Mouse (Mus musculus): ENCODE measurements around the gene Erbin. TPM values are rescaled to one million over a fixed set of nuclear protein-coding genes. Genes with fewer than 3 reads are reported as not detected.

The Erbin gene
- total RNA-seq (2021): 10 to 100 TPM; 60.3 to 61.9 TPM
- long read RNA-seq, experiment 1, full-length matches to known transcripts: 19 of 30 reads
- long read RNA-seq, experiment 1, partial matches to known transcripts: 8 of 30 reads
- long read RNA-seq, experiment 1, other reads (novel, unspliced or antisense): 3 of 30 reads
- long read RNA-seq, experiment 2, full-length matches to known transcripts: 16 of 25 reads
- long read RNA-seq, experiment 2, partial matches to known transcripts: 5 of 25 reads
- long read RNA-seq, experiment 2, other reads (novel, unspliced or antisense): 4 of 25 reads

- DNase-seq: peak; percentile 81
Observed at GRCm38 (mm10) chr13:103920261-103920932, at the start of gene Erbin. Erbin (minus strand) TSS chr13:103920514.

- no peak for DNase-seq
Observed at GRCm38 (mm10) chr13:103969912-103970311, 49.6 kb upstream of the Erbin start.

- DNase-seq: no peak
Observed at GRCm38 (mm10) chr13:103967987-103968386, 47.7 kb upstream of the Erbin start.

- DNase-seq: no peak
Observed at GRCm38 (mm10) chr13:103966696-103967215, 46.4 kb upstream of the Erbin start.

- DNase-seq: no peak
Observed at GRCm38 (mm10) chr13:103965187-103965586, 44.9 kb upstream of the Erbin start.

GRCm38 (mm10) chr13:103963094-103963493 lies 42.8 kb upstream of the Erbin start:
- DNase-seq: no peak

- no peak for DNase-seq
Observed at GRCm38 (mm10) chr13:103959841-103960240, 39.5 kb upstream of the Erbin start.

GRCm38 (mm10) chr13:103958607-103959123 lies 38.4 kb upstream of the Erbin start:
- DNase-seq: no peak

GRCm38 (mm10) chr13:103957175-103957940 lies 37.0 kb upstream of the Erbin start:
- DNase-seq: no peak

GRCm38 (mm10) chr13:103955652-103956051 lies 35.3 kb upstream of the Erbin start:
- no peak for DNase-seq

GRCm38 (mm10) chr13:103951393-103951792 lies 31.1 kb upstream of the Erbin start:
- no peak for DNase-seq

- DNase-seq: no peak
Observed at GRCm38 (mm10) chr13:103940796-103941195, 20.5 kb upstream of the Erbin start.

- peak; percentile 30 for DNase-seq
Observed at GRCm38 (mm10) chr13:103924586-103924985, 4.3 kb upstream of the Erbin start.

GRCm38 (mm10) chr13:103923402-103924065 lies 3.2 kb upstream of the Erbin start:
- DNase-seq: no peak

GRCm38 (mm10) chr13:103921831-103922380 lies 1.6 kb upstream of the Erbin start:
- DNase-seq: no peak

GRCm38 (mm10) chr13:103920933-103921830 lies 868 bp upstream of the Erbin start:
- DNase-seq: peak; percentile 87

- no peak for DNase-seq
Observed at GRCm38 (mm10) chr13:103919956-103920260, 406 bp downstream of the Erbin start.

GRCm38 (mm10) chr13:103919234-103919955 lies 919 bp downstream of the Erbin start:
- peak; percentile 25 for DNase-seq

- no peak for DNase-seq
Observed at GRCm38 (mm10) chr13:103918432-103918831, 1.9 kb downstream of the Erbin start.

- no peak for DNase-seq
Observed at GRCm38 (mm10) chr13:103914114-103914736, 6.1 kb downstream of the Erbin start.
